Mouse (Mus musculus) midbrain, embryonic 13.5 days (tissue): ENCODE results near the gene Car5b. TPM values are rescaled to one million over a fixed set of nuclear protein-coding genes. Genes with fewer than 3 reads are reported as not detected.

Experiments
- ATAC-seq: fragments of 200-750 bp; cut with Nextera tagmentation; 2 replicates; pipeline ENCODE4 v1.8.0; 2017; ENCODE audit warnings: mild to moderate bottlenecking, moderate TSS enrichment, moderate library complexity
- H3K27ac ChIP-seq: fragments of 300-500 bp; sonication (generic); 2 replicates; pipeline ENCODE4 v1.5.1; 2015; ENCODE audit warnings: inconsistent platforms, mild to moderate bottlenecking, moderate library complexity
- H3K27me3 ChIP-seq: fragments of 300-500 bp; sonication (generic); 2 replicates; pipeline ENCODE4 v1.6.1; 2015; ENCODE audit warnings: mild to moderate bottlenecking, inconsistent platforms
- H3K36me3 ChIP-seq: fragments of 300-500 bp; sonication (generic); 2 replicates; pipeline ENCODE4 v1.6.1; 2015; ENCODE audit warnings: mild to moderate bottlenecking, inconsistent platforms
- H3K4me1 ChIP-seq: fragments of 300-500 bp; sonication (generic); replicated peaks from 2 replicates; pipeline ENCODE4 v1.6.1; 2015; ENCODE audit warnings: inconsistent platforms
- H3K4me2 ChIP-seq: fragments of 300-500 bp; sonication (generic); replicated peaks from 2 replicates; pipeline ENCODE4 v1.6.1; 2015; ENCODE audit warnings: moderate library complexity, mild to moderate bottlenecking, inconsistent platforms
- H3K4me3 ChIP-seq: fragments of 300-500 bp; sonication (generic); replicated peaks from 2 replicates; pipeline ENCODE4 v1.5.1; 2015; ENCODE audit warnings: mild to moderate bottlenecking, inconsistent platforms
- H3K9ac ChIP-seq: fragments of 300-500 bp; sonication (generic); replicated peaks from 2 replicates; pipeline ENCODE4 v1.6.1; 2015; ENCODE audit warnings: mild to moderate bottlenecking, inconsistent platforms
- H3K9me3 ChIP-seq: fragments of 300-500 bp; sonication (generic); 2 replicates; pipeline ENCODE4 v1.6.1; 2016; ENCODE audit warnings: mild to moderate bottlenecking, inconsistent platforms
- WGBS: fragments of 180-500 bp; shearing (Covaris S2); methylation state at CpG from one replicate; pipeline ENCODE4 v1.1.7; 2015; 5-methylcytosine and 5-hydroxymethylcytosine counted together
- polyA plus RNA-seq: library from polyadenylated mRNA; unstranded; fragments of >200 nt; fragmentation: Nextera tagmentation; extraction: Ambion mirVana; gene quantifications from 2 replicates; pipeline ENCODE4 v1.2.1, GENCODE M21; 2015

Car5b gene
- polyA plus RNA-seq: 0.30 and 0.31 TPM in 2 replicates

GRCm38 (mm10) chrX:164027607-164028289, at the start of gene Car5b:
TSS of gene Car5b (minus strand) at chrX:164027997.
- ATAC-seq: peak; percentile 97
- Histone ChIP-seq H3K9me3 (no peaks in the 10 kb centered on the region), H3K9ac (no peak within 1 kb of the TSS), H3K27me3 (peaks cover 8% of the 10 kb centered on the region; the same call in 1 of the 2 replicates), H3K4me3 (peak within 1 kb of the TSS; percentile 29), H3K4me2 (peak within 1 kb of the TSS; percentile 53), H3K27ac (no peak within 1 kb of the TSS), H3K36me3 (no peaks in the 10 kb centered on the region), H3K4me1 (0 out of 2 replicates have a peak, but pooled peaks cover 5% of the 10 kb centered on the region)
- WGBS: 20% methylated on average over 22 of the region's 22 CpGs

- peak within 1 kb of the TSS; percentile 63 for H3K9ac ChIP-seq
- no peaks in the 10 kb centered on the region; the same call in 1 of the 2 replicates for H3K27me3 ChIP-seq
- peak; percentile 99 for ATAC-seq
- peaks cover 8% of the 10 kb centered on the region; the same call in 1 of the 2 replicates for H3K36me3 ChIP-seq
- 24% methylated on average over 54 of the region's 54 CpGs for WGBS
- H3K27ac ChIP-seq: peak within 1 kb of the TSS; percentile 83
- H3K4me1 ChIP-seq: peaks cover 8% of the 10 kb centered on the region
- H3K4me3 ChIP-seq: peak within 1 kb of the TSS; percentile 56
- H3K9me3 ChIP-seq: no peaks in the 10 kb centered on the region
- peak within 1 kb of the TSS; percentile 68 for H3K4me2 ChIP-seq
Observed at GRCm38 (mm10) chrX:164076040-164076775, 48.4 kb upstream of the Car5b start, which contains the start of gene Siah1b. TSS of gene Siah1b (minus strand) at chrX:164076493.

GRCm38 (mm10) chrX:164068968-164069367, 41.2 kb upstream of the Car5b start:
- Histone ChIP-seq H3K4me3 (no peak overlapping the region), H3K4me1 (no peaks in the 10 kb centered on the region), H3K36me3 (peaks cover 8% of the 10 kb centered on the region; the same call in 1 of the 2 replicates), H3K27me3 (no peaks in the 10 kb centered on the region), H3K9me3 (no peaks in the 10 kb centered on the region), H3K27ac (no peak overlapping the region), H3K4me2 (no peak overlapping the region), H3K9ac (no peak overlapping the region)
- ATAC-seq: no peak
- 79% methylated on average over 4 of the region's 4 CpGs for WGBS

GRCm38 (mm10) chrX:164066185-164066584, 38.4 kb upstream of the Car5b start:
- H3K9ac ChIP-seq: no peak overlapping the region
- no peak overlapping the region for H3K27ac ChIP-seq
- no peak overlapping the region for H3K4me2 ChIP-seq
- WGBS: 18% methylated on average over 2 of the region's 2 CpGs
- no peaks in the 10 kb centered on the region for H3K4me1 ChIP-seq
- ATAC-seq: peak; percentile 77; the same call in 1 of the 2 replicates
- no peaks in the 10 kb centered on the region for H3K9me3 ChIP-seq
- H3K27me3 ChIP-seq: peaks cover 3% of the 10 kb centered on the region; the same call in 1 of the 2 replicates
- H3K4me3 ChIP-seq: no peak overlapping the region
- no peaks in the 10 kb centered on the region for H3K36me3 ChIP-seq

GRCm38 (mm10) chrX:164059070-164059469, 31.3 kb upstream of the Car5b start:
- 75% methylated on average over 4 of the region's 4 CpGs for WGBS
- ATAC-seq: no peak

GRCm38 (mm10) chrX:164058523-164058922, 30.7 kb upstream of the Car5b start:
- Histone ChIP-seq H3K4me2 (no peak overlapping the region), H3K4me3 (no peak overlapping the region), H3K9me3 (no peaks in the 10 kb centered on the region), H3K36me3 (no peaks in the 10 kb centered on the region), H3K9ac (no peak overlapping the region), H3K4me1 (no peaks in the 10 kb centered on the region), H3K27me3 (peaks cover 24% of the 10 kb centered on the region; the same call in 1 of the 2 replicates), H3K27ac (no peak overlapping the region)
- WGBS: 76% methylated on average over 3 of the region's 3 CpGs
- no peak for ATAC-seq

More at GRCm38 (mm10) chrX:164059070-164059469, 31.3 kb upstream of the Car5b start:
- Histone ChIP-seq H3K27me3 (peaks cover 24% of the 10 kb centered on the region; the same call in 1 of the 2 replicates), H3K4me1 (no peaks in the 10 kb centered on the region), H3K36me3 (no peaks in the 10 kb centered on the region), H3K9me3 (no peaks in the 10 kb centered on the region), H3K4me2 (no peak overlapping the region), H3K27ac (no peak overlapping the region), H3K4me3 (no peak overlapping the region), H3K9ac (no peak overlapping the region)

- H3K9me3 ChIP-seq: no peaks in the 10 kb centered on the region
Observed at GRCm38 (mm10) chrX:164055726-164056125, 27.9 kb upstream of the Car5b start.

GRCm38 (mm10) chrX:164046736-164047135, 18.9 kb upstream of the Car5b start:
- Histone ChIP-seq H3K36me3 (no peaks in the 10 kb centered on the region), H3K4me1 (no peaks in the 10 kb centered on the region), H3K9ac (no peak overlapping the region), H3K27ac (no peak overlapping the region), H3K4me3 (no peak overlapping the region), H3K9me3 (no peaks in the 10 kb centered on the region), H3K27me3 (peaks cover 8% of the 10 kb centered on the region; the same call in 1 of the 2 replicates), H3K4me2 (no peak overlapping the region)
- WGBS: 86% methylated on average over 2 of the region's 2 CpGs
- ATAC-seq: no peak

More at GRCm38 (mm10) chrX:164055726-164056125, 27.9 kb upstream of the Car5b start:
- no peak overlapping the region for H3K9ac ChIP-seq
- H3K36me3 ChIP-seq: no peaks in the 10 kb centered on the region
- H3K27me3 ChIP-seq: peaks cover 17% of the 10 kb centered on the region; the same call in 1 of the 2 replicates
- WGBS: 88% methylated on average over 4 of the region's 4 CpGs
- H3K27ac ChIP-seq: no peak overlapping the region
- no peak for ATAC-seq
- no peak overlapping the region for H3K4me2 ChIP-seq
- H3K4me3 ChIP-seq: no peak overlapping the region
- no peaks in the 10 kb centered on the region for H3K4me1 ChIP-seq

GRCm38 (mm10) chrX:164042069-164042468, 14.3 kb upstream of the Car5b start:
- Histone ChIP-seq H3K4me2 (no peak overlapping the region), H3K27me3 (peaks cover 10% of the 10 kb centered on the region; the same call in 1 of the 2 replicates), H3K4me3 (no peak overlapping the region), H3K9me3 (no peaks in the 10 kb centered on the region), H3K36me3 (no peaks in the 10 kb centered on the region), H3K9ac (no peak overlapping the region), H3K27ac (no peak overlapping the region), H3K4me1 (no peaks in the 10 kb centered on the region)
- no peak for ATAC-seq
- WGBS: 70% methylated on average over 13 of the region's 13 CpGs

GRCm38 (mm10) chrX:164038882-164039281, 11.1 kb upstream of the Car5b start:
- H3K4me3 ChIP-seq: no peak overlapping the region
- no peaks in the 10 kb centered on the region for H3K9me3 ChIP-seq
- H3K27ac ChIP-seq: no peak overlapping the region
- H3K4me2 ChIP-seq: no peak overlapping the region
- no peak overlapping the region for H3K9ac ChIP-seq
- no peaks in the 10 kb centered on the region for H3K4me1 ChIP-seq
- peaks cover 9% of the 10 kb centered on the region; the same call in 1 of the 2 replicates for H3K27me3 ChIP-seq
- ATAC-seq: peak; percentile 69
- H3K36me3 ChIP-seq: no peaks in the 10 kb centered on the region
- 35% methylated on average over 2 of the region's 2 CpGs for WGBS

- no peaks in the 10 kb centered on the region for H3K4me1 ChIP-seq
- H3K27me3 ChIP-seq: peaks cover 8% of the 10 kb centered on the region; the same call in 1 of the 2 replicates
- H3K9me3 ChIP-seq: no peaks in the 10 kb centered on the region
- 84% methylated on average over 7 of the region's 7 CpGs for WGBS
- no peak for ATAC-seq
- H3K4me2 ChIP-seq: no peak overlapping the region
- no peaks in the 10 kb centered on the region for H3K36me3 ChIP-seq
- H3K9ac ChIP-seq: no peak overlapping the region
- H3K4me3 ChIP-seq: no peak overlapping the region
- no peak overlapping the region for H3K27ac ChIP-seq
Observed at GRCm38 (mm10) chrX:164035931-164036330, 8.1 kb upstream of the Car5b start.

- no peak overlapping the region for H3K27ac ChIP-seq
- WGBS: 92% methylated on average over 2 of the region's 2 CpGs
- ATAC-seq: no peak
- no peaks in the 10 kb centered on the region for H3K4me1 ChIP-seq
- no peak overlapping the region for H3K4me3 ChIP-seq
- H3K4me2 ChIP-seq: no peak overlapping the region
- H3K27me3 ChIP-seq: peaks cover 10% of the 10 kb centered on the region; the same call in 1 of the 2 replicates
- no peaks in the 10 kb centered on the region for H3K36me3 ChIP-seq
- H3K9me3 ChIP-seq: no peaks in the 10 kb centered on the region
- H3K9ac ChIP-seq: no peak overlapping the region
Observed at GRCm38 (mm10) chrX:164035401-164035800, 7.6 kb upstream of the Car5b start.
